8 mouse cellular contexts compared by ENCODE assay signal in the genomic region with DNA sequence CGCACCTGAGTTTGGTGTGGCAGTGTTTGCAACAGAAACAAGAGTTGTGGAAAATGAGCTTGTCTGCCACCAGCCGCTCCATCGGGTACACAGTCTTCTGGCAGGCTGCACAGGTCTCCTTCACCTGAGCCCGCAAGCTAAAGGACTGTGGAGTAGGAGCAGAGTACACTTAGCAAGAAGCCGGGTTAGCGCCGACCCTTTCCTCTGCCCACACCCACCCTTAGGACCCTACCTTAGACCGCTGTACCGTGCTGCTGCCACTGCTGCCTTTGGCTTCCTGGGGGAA. TPM values are rescaled to one million over a fixed set of nuclear protein-coding genes. Genes with fewer than 3 reads are reported as not detected.
DNase-seq lines count a peak whose midpoint lies in the region; ATAC-seq and TF ChIP-seq lines count a peak whose summit lies in the region.

No protein-coding gene starts in this region.

- TF ChIP-seq CTCF in C2C12 (IDR thresholded peaks at IDR 0.05; ENCODE audit: control insufficient read depth, insufficient read depth, insufficient read length): no peak

- 34% methylated on average over 9 of the region's 9 CpGs for whole genome bisulfite sequencing in heart, embryonic 11.5 days (ENCODE audit: insufficient replicate concordance)
- 48% methylated on average over 9 of the region's 9 CpGs for WGBS in forebrain, embryonic 11.5 days
- 24% methylated on average over 9 of the region's 9 CpGs for WGBS in liver, embryonic 13.5 days (ENCODE audit: insufficient replicate concordance)

- peaks cover 32% of the 10 kb centered on the region for H3K36me3 ChIP-seq in heart, embryonic 11.5 days (ENCODE audit: control insufficient read depth, insufficient read depth, low read length)
- peaks cover 29% of the 10 kb centered on the region for H3K36me3 ChIP-seq in C2C12 (ENCODE audit: control insufficient read depth, insufficient read depth)
- H3K36me3 ChIP-seq in forebrain, embryonic 11.5 days (ENCODE audit: control insufficient read depth, insufficient read depth, low read length): peaks cover 6% of the 10 kb centered on the region; the same call in 1 of the 2 replicates
- peaks cover 22% of the 10 kb centered on the region for H3K36me3 ChIP-seq in liver, embryonic 13.5 days

- no peaks in the 10 kb centered on the region for H3K27me3 ChIP-seq in heart, embryonic 11.5 days (ENCODE audit: control insufficient read depth, insufficient read depth, low read length)
- no peaks in the 10 kb centered on the region for H3K27me3 ChIP-seq in C2C12 (ENCODE audit: control insufficient read depth, insufficient read depth, insufficient read length)
- H3K27me3 ChIP-seq in forebrain, embryonic 11.5 days (ENCODE audit: control insufficient read depth, insufficient read depth, low read length): no peaks in the 10 kb centered on the region
- peaks cover 32% of the 10 kb centered on the region for H3K27me3 ChIP-seq in liver, embryonic 13.5 days

- H3K9ac ChIP-seq in heart, embryonic 11.5 days (ENCODE audit: low read depth, low read length): peak overlapping the region; percentile 94
- H3K9ac ChIP-seq in forebrain, embryonic 11.5 days (ENCODE audit: low read length): peak overlapping the region; percentile 95
- peak overlapping the region; percentile 79 for H3K9ac ChIP-seq in liver, embryonic 13.5 days

- H3K4me1 ChIP-seq in heart, embryonic 11.5 days (ENCODE audit: control insufficient read depth, insufficient read depth, low read length): peaks cover 21% of the 10 kb centered on the region
- H3K4me1 ChIP-seq in forebrain, embryonic 11.5 days (replicated peaks; ENCODE audit: control insufficient read depth, insufficient read depth, low read length): peaks cover 13% of the 10 kb centered on the region
- H3K4me1 ChIP-seq in liver, embryonic 13.5 days (replicated peaks): peaks cover 53% of the 10 kb centered on the region

- peak overlapping the region; percentile 90 for H3K4me3 ChIP-seq in heart, embryonic 11.5 days (ENCODE audit: low read depth, low read length)
- peak overlapping the region; percentile 71 for H3K4me3 ChIP-seq in C2C12 (ENCODE audit: insufficient read depth, poor library complexity, severe bottlenecking)
- peak overlapping the region; percentile 84 for H3K4me3 ChIP-seq in forebrain, embryonic 11.5 days (ENCODE audit: low read depth, low read length)
- peak overlapping the region; percentile 74 for H3K4me3 ChIP-seq in liver, embryonic 13.5 days (replicated peaks)

- peak overlapping the region; percentile 5 for H3ac ChIP-seq in C2C12 (ENCODE audit: control insufficient read depth, insufficient read length, low read depth)

- H3K9me3 ChIP-seq in heart, embryonic 11.5 days (replicated peaks; ENCODE audit: control insufficient read depth, low read length): no peaks in the 10 kb centered on the region
- H3K9me3 ChIP-seq in forebrain, embryonic 11.5 days (ENCODE audit: control insufficient read depth, low read length): no peaks in the 10 kb centered on the region
- no peaks in the 10 kb centered on the region for H3K9me3 ChIP-seq in liver, embryonic 13.5 days (replicated peaks)

- DNase-seq in heart, adult 8-10 months (ENCODE audit: low spot score): no peak
- no peak for DNase-seq in forebrain, embryonic 11.5 days (ENCODE audit: low spot score)
- DNase-seq in liver, embryonic 13.5 days: no peak
- DNase-seq in embryo, embryonic 11 days: no peak
- DNase-seq in left cerebral cortex, adult 11 months (ENCODE audit: low spot score): no peak

- H3K4me2 ChIP-seq in heart, embryonic 11.5 days: peak overlapping the region; percentile 95
- peak overlapping the region; percentile 93 for H3K4me2 ChIP-seq in forebrain, embryonic 11.5 days (ENCODE audit: low read depth, low read length, severe bottlenecking)
- peak overlapping the region; percentile 96 for H3K4me2 ChIP-seq in liver, embryonic 13.5 days

- H3K27ac ChIP-seq in heart, embryonic 11.5 days (ENCODE audit: low read depth, low read length): peak overlapping the region; percentile 94
- H3K27ac ChIP-seq in forebrain, embryonic 11.5 days (ENCODE audit: low read depth, low read length): peak overlapping the region; percentile 99
- peak overlapping the region; percentile 80; the same call in 1 of the 2 replicates for H3K27ac ChIP-seq in liver, embryonic 13.5 days

- no peaks in the 10 kb centered on the region for H3K79me2 ChIP-seq in C2C12 (ENCODE audit: control insufficient read depth, insufficient read depth)

- H3K79me3 ChIP-seq in C2C12 (ENCODE audit: low read depth): no peaks in the 10 kb centered on the region

- no peak for ATAC-seq in heart, embryonic 11.5 days (replicated peaks; ENCODE audit: insufficient number of reproducible peaks, low FRiP score, low TSS enrichment)
- peak; percentile 2; the same call in 1 of the 2 replicates for ATAC-seq in forebrain, embryonic 11.5 days (replicated peaks; ENCODE audit: low FRiP score)
- 0 out of 2 replicates have a peak, but pooled peaks have one; percentile 10 for ATAC-seq in liver, embryonic 13.5 days (ENCODE audit: low read depth)
- ATAC-seq in erythroid progenitor cell, adult 5-6 weeks (replicated peaks; ENCODE audit: low FRiP score, poor library complexity, severe bottlenecking): no peak

TF ChIP-seq in C2C12, 6 proteins besides CTCF, POLR2A, EP300 and RAD21:
- TF ChIP-seq MYOG (IDR thresholded peaks at IDR 0.05; ENCODE audit: control insufficient read depth, extremely low read depth, insufficient read length) (no peak), USF1 (IDR thresholded peaks at IDR 0.05; ENCODE audit: low read depth) (no peak)

RNA-seq across cellular contexts. Expression of gene Gm10840, which starts 1.8 kb away (rescaled TPM):
- not detected in 2 replicates for polyA plus RNA-seq in heart, embryonic 11.5 days (2014; fragmentation: Nextera tagmentation; extraction: Ambion mirVana)
- not detected for total RNA-seq in heart, adult 8-10 months (2022)
- polyA plus RNA-seq in C2C12 (2012; fragmentation: generic; extraction: Trizol): not detected
- 1.2 TPM in 1 of 2 replicates, not detected in the other for polyA plus RNA-seq in forebrain, embryonic 11.5 days (2014; fragmentation: Nextera tagmentation; extraction: Ambion mirVana)
- polyA plus RNA-seq in liver, embryonic 13.5 days (2015; fragmentation: Nextera tagmentation; extraction: Ambion mirVana): not detected in 2 replicates
- total RNA-seq in erythroid progenitor cell, adult 5-6 weeks (2015; ENCODE audit: low replicate concordance): not detected in 2 replicates
- not detected in 2 replicates for total RNA-seq in erythroid progenitor cell, adult 5-6 weeks (2017; ENCODE audit: low replicate concordance)

RNA-seq across cellular contexts. Expression of gene Limd2, which starts 1.8 kb away (rescaled TPM):
- polyA plus RNA-seq in heart, embryonic 11.5 days (2014; fragmentation: Nextera tagmentation; extraction: Ambion mirVana): 145 and 151 TPM in 2 replicates
- 1 to 10 TPM; 1.7 to 3.9 (median 3.4) TPM for total RNA-seq in heart, adult 8-10 months (2022)
- polyA plus RNA-seq in C2C12 (2012; fragmentation: generic; extraction: Trizol): 67.7 TPM
- 309 and 337 TPM in 2 replicates for polyA plus RNA-seq in forebrain, embryonic 11.5 days (2014; fragmentation: Nextera tagmentation; extraction: Ambion mirVana)
- 82.2 and 87.8 TPM in 2 replicates for polyA plus RNA-seq in liver, embryonic 13.5 days (2015; fragmentation: Nextera tagmentation; extraction: Ambion mirVana)
- 35.7 and 49.0 TPM in 2 replicates for total RNA-seq in erythroid progenitor cell, adult 5-6 weeks (2015; ENCODE audit: low replicate concordance)
- total RNA-seq in erythroid progenitor cell, adult 5-6 weeks (2017; ENCODE audit: low replicate concordance): 4.8 and 8.7 TPM in 2 replicates

RNA-seq across cellular contexts. Expression of gene Strada, which starts 43.1 kb away (rescaled TPM):
- 22.4 and 26.6 TPM in 2 replicates for polyA plus RNA-seq in heart, embryonic 11.5 days (2014; fragmentation: Nextera tagmentation; extraction: Ambion mirVana)
- total RNA-seq in heart, adult 8-10 months (2022): 1 to 10 TPM; 4.8 to 8.5 (median 7.6) TPM
- polyA plus RNA-seq in C2C12 (2012; fragmentation: generic; extraction: Trizol): 21.3 TPM
- 41.8 and 43.6 TPM in 2 replicates for polyA plus RNA-seq in forebrain, embryonic 11.5 days (2014; fragmentation: Nextera tagmentation; extraction: Ambion mirVana)
- polyA plus RNA-seq in liver, embryonic 13.5 days (2015; fragmentation: Nextera tagmentation; extraction: Ambion mirVana): 9.4 and 10.5 TPM in 2 replicates
- 14.1 and 16.3 TPM in 2 replicates for total RNA-seq in erythroid progenitor cell, adult 5-6 weeks (2015; ENCODE audit: low replicate concordance)
- 6.4 and 12.3 TPM in 2 replicates for total RNA-seq in erythroid progenitor cell, adult 5-6 weeks (2017; ENCODE audit: low replicate concordance)

RNA-seq across cellular contexts. Expression of gene Ccdc47, which starts 57.3 kb away (rescaled TPM):
- 58.9 and 91.1 TPM in 2 replicates for polyA plus RNA-seq in heart, embryonic 11.5 days (2014; fragmentation: Nextera tagmentation; extraction: Ambion mirVana)
- total RNA-seq in heart, adult 8-10 months (2022): 10 to 100 TPM; 71.6 to 93.0 (median 85.9) TPM
- polyA plus RNA-seq in C2C12 (2012; fragmentation: generic; extraction: Trizol): 16.6 TPM
- polyA plus RNA-seq in forebrain, embryonic 11.5 days (2014; fragmentation: Nextera tagmentation; extraction: Ambion mirVana): 70.9 and 74.1 TPM in 2 replicates
- polyA plus RNA-seq in liver, embryonic 13.5 days (2015; fragmentation: Nextera tagmentation; extraction: Ambion mirVana): 41.5 and 50.9 TPM in 2 replicates
- total RNA-seq in erythroid progenitor cell, adult 5-6 weeks (2015; ENCODE audit: low replicate concordance): 24.1 and 54.9 TPM in 2 replicates
- total RNA-seq in erythroid progenitor cell, adult 5-6 weeks (2017; ENCODE audit: low replicate concordance): 122 and 130 TPM in 2 replicates

RNA-seq across cellular contexts. Expression of gene Ddx42, which starts 57.9 kb away (rescaled TPM):
- polyA plus RNA-seq in heart, embryonic 11.5 days (2014; fragmentation: Nextera tagmentation; extraction: Ambion mirVana): 45.3 and 58.3 TPM in 2 replicates
- 10 to 100 TPM; 24.7 to 30.7 (median 27.3) TPM for total RNA-seq in heart, adult 8-10 months (2022)
- 19.5 TPM for polyA plus RNA-seq in C2C12 (2012; fragmentation: generic; extraction: Trizol)
- polyA plus RNA-seq in forebrain, embryonic 11.5 days (2014; fragmentation: Nextera tagmentation; extraction: Ambion mirVana): 109 and 111 TPM in 2 replicates
- 26.8 and 31.6 TPM in 2 replicates for polyA plus RNA-seq in liver, embryonic 13.5 days (2015; fragmentation: Nextera tagmentation; extraction: Ambion mirVana)
- 28.9 and 47.6 TPM in 2 replicates for total RNA-seq in erythroid progenitor cell, adult 5-6 weeks (2015; ENCODE audit: low replicate concordance)
- 60.4 and 91.1 TPM in 2 replicates for total RNA-seq in erythroid progenitor cell, adult 5-6 weeks (2017; ENCODE audit: low replicate concordance)

Comparison
In these comparisons a context has a peak if more than half of its experiments do, and no peak if none do; other contexts are left out.
1. ATAC-seq: peak in forebrain, embryonic 11.5 days (single experiment) and liver, embryonic 13.5 days (single experiment); none in heart, embryonic 11.5 days (single experiment) and erythroid progenitor cell, adult 5-6 weeks (single experiment).
2. Peak in every context shown above with its lines, with median percentiles within 50 percentile points of each other: H3K27ac ChIP-seq, H3K4me2 ChIP-seq, H3K4me3 ChIP-seq and H3K9ac ChIP-seq.